Mouse (Mus musculus) layer of hippocampus, adult 11-12 months (tissue): ENCODE results near the gene Csf2rb2.
"Not testable (repeated sequence)": the region's sequence is repeated elsewhere in the genome, so short reads cannot be mapped to it uniquely, and the experiment has no call there.

Experiments
- DNase-seq: peaks from one replicate; pipeline ENCODE4 v3.0.0; 2022; ENCODE audit warnings: low spot score

The Csf2rb2 gene

DNA sequence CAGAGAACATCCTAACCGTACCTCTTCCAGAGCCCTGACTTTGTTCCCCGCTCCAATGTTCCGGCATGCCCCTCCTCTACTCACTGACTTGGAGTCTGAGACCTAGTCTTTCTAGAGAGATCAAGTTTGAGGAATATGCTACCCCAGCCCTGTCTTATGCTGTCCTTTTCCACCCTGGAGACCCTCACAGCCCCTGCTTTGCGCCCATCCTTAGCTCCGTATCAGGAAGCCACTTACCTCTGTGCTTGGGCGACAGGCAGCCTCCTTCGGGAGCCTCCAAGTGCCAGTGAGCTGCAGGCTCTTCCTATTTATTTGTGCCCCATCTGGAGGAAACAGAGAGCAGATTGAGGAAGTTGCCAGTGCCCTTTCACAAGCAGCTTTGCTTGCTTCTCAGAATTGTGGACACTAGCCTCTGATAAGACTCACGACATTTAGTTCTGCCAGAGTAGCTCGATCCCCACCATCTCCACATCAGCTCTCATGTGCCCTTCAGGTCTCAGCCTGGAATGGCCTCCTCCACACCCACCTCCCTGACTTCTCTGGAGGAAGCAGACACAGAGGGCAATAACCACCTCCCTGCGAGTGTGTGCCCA is at the start of gene Csf2rb2:
TSS of gene Csf2rb2 (minus strand) at position 381 of the 593 bp plus-strand sequence.
- peak; percentile 11 for DNase-seq

DNA sequence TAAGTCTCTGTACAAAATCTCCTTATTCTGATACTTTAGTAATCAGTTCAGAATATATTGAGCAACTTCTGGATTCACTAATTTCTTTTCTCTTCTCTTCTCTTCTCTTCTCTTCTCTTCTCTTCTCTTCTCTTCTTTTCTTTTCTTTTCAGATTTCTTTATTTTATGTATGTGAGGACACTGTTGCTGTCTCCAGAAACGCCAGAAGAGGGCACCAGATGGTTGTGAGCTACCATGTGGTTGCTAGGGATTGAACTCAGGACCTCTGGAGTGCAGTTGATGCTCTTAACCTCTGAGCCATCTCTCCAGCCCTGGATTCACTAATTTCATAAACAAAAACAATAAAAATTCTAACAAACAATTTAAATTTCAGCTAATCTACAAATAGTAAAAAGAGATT is 49.4 kb upstream of the Csf2rb2 start:
- DNase-seq, result peak; percentile 68

DNA sequence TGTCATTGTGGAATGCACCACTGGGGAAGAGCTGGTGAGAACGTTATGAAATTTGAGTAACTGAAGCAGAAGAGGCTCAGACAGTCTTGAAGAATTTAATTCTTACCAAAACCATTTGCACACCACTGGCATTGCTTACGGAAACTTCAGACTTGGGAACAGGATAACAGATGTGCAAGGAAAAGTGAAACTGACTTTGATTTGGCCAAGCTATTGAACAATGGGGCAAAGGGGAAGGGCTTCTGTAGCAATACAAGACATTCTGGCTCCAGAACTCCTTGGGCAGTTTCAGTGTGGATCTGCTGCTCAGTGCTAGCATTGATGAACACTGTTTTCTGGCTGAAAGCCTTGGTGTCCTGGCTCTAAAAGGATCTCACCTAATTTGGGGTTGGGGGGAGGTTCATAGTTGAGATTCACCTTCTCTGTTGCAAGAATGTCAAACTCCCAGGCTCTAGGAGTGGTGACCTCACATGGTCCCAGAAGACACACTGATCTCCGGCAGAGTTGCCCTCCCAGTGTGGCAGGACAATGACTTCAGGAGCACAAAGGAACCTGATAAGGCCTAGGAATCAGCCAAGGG is 46.2 kb upstream of the Csf2rb2 start:
- no peak for DNase-seq

DNA sequence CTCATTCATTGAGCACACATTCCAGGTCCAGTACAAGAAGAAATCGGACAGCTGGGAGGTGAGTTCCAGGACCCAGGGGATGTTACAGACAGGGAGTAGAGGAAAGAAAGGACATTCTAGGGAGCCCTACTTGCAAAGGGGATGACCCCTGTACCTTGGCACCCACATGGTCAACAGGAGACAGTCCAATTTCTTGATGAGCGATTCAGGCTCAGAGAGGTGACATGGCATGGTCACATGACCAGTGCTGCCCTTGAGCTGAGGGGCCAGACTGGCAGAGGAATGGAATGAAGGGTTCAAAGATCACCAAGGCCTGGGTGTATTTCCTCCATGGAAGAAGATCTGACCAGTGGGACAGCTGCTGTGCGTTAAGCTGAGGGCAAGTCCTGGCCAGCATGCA is 39.0 kb upstream of the Csf2rb2 start:
- DNase-seq, result no peak

DNA sequence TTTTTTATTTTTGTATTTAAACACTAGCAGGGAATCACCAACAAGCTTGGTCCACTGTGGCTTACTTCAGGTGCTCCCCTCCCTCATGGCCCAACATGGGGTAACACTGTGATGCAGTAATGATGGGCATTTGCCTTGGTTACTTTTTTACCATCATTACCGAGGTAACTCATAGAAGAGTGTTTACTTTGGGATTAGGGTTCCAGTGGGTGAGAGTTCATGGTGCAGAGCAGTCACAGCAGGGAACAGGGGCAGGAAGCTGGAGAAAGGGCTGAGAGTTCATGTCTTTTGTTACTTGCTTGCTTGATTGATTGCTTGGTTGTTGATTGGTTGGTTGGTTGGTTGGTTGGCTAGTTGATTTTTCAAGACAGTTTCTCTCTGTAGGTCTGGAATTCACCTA is 38.2 kb upstream of the Csf2rb2 start:
- no peak for DNase-seq

DNA sequence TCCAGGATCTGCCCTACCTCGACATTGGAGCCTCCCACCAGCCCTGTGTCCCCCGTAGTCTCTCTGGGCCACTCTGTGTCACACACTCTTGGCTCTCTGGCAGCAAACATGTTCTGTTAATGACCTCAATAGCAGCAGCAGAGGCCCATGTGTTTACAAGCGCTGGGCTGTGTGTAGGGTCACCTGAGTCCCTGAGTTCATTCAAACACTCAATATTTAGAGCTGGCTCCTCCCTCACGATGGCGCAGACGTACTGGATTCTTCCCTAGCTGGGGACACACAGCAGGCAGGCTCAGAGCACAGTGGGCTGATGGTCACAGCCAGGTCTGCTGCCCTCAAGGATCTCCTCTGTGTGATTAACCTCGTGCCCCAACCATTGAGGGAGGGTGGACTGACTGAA is 35.4 kb upstream of the Csf2rb2 start:
- not testable (repeated sequence) for DNase-seq

DNA sequence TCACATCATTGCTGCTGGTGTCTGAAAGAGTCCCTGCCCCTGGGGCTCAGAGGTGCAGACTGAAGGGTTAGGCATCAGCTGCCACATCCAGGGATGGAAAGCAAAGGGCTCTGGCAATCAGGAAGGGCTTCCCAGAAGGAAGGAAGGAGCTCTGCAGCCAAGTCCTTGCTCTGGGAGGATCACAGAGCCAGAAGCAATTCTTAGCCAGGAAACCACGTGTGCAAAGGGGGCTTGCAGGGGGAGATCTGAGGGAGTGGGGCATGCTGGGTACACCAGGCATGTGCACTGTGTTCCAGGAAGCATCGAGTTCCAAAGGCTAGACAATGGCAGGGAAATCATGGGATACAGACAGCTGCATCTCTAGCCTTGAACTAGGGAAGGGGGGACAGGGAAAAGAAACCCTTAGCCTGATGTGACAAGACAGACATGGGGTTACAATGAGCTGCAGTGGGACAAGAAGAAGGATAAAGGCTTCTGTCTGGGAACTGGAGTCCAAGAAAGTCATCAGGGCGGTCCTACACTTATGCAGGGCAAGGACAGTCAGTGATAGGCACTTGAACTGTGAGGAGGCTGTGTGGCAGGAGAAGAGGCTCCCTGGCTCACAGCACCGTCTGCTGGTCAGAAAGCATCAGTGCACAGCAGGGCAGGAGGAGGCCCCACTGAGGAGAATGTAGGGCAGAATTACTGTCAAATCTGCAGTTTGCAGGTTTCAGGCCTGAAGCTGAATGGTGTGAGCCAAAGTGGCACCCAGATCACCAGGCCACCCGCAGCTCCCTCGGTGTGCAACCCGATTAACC is 34.3 kb upstream of the Csf2rb2 start:
- peak; percentile 68 for DNase-seq

DNA sequence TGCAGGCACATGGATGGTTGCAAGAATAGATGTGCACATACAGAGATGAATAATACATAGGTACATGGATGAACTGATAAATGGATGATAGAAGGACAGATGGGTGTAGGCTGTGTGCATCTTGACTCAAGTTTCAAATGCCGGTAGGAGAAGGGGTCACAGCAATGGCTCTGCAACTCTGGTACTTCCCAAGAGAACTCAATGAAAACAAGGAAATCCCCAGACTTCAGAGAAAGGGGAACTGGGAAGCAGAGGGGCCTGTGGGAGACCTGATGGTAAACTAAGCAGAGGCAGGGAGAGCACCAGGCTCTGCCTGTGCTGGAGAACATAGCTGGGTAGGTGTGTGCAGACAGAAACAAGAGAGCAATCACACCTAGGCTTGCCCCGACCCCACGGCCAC is 28.9 kb upstream of the Csf2rb2 start:
- no peak for DNase-seq

DNA sequence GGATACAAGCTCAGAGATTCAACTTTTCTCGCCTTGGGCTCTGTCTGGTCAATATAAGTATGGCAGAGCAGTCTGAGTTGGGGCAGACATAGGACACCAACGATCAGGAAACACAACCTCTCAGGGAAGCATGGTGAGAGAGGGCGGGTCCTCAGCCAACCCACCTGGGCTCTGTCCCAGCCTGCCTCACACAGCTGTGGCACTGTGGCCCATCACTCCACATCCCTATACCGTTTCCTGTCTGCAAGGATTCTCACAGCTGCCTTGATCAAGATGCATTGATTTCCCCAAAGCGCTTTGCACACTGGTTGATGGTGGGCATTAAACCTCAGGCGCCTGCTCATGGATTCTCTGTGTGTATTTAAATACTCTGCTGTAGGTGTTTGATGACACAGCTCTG is 27.5 kb upstream of the Csf2rb2 start:
- no peak for DNase-seq

DNA sequence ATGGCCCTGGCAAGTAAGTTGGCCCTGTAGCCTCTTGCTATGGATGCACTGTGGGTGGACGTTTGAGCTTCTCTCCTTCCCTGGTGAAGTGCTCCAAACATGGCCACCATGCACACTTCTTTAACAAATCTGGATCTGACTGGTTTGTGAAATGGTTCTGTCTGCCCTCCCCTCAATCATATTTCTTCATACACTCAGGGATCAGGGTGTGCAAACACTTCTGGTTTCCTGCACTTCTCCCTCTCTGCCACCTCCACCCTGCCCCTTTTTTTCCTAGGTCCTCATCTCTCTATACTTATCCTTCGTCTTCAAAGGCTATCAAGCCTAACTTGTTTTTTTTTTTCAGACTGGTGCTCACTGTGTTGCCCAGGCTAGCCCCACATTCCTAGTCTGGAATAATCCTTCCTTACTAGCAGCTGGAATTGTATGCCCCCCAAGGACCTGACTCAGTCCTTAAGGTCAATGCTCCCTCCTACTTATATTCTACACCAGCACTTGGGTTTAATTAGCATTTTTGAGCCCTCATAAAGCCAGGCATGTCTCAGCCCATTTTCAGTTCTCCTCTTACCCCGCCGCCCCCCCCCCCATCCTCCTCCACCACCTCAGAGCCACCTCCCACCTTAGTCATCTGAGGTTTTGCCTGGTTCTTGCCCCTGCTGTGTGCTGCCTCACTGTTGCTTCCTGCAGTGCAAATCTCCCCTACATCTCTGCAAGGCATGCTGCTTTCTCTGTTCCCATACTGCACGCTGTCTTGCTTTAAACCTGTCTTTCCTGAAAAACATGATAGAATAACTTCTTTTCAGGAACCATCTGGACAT is 26.2 kb upstream of the Csf2rb2 start:
- DNase-seq, result no peak

DNA sequence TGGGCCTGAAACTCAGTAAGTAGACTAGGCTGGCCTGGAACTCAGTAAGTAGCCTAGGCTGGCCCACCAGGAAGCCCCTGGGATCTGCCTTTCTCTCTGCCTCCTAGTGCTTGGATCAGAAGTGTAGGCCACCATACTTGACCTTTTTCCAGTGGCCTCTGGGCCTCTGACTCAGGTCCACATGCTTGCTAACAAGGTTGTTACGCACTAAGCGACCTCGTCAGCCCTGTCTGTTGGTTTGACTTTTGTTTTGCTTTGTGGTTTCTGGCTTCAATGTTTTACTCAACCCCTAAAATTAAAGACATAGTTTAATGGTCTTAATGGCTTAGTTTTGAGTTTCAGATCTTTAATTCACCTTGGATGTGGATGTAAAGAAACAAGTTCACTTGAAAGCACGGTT is 25.2 kb upstream of the Csf2rb2 start:
- DNase-seq, result no peak

DNA sequence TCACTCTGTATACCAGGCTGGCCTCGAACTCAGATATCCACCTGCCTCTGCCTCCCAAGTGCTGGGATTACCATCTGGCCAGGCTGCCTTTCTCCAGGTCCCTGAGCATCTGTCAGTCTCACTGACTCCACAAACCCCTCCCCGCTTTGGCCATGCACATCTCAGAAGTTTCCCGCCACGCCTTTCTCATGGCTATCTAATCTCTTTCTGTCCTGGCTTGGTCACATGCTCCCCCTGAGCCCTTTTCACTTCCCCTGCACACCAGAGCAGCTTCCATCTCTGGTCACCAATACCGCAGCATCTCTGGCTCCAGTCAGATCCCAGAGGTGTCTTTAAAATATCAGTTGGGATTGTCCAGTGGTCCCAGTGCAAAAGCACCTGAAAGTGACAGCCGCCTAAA is 24.5 kb upstream of the Csf2rb2 start:
- not testable (repeated sequence) for DNase-seq

DNA sequence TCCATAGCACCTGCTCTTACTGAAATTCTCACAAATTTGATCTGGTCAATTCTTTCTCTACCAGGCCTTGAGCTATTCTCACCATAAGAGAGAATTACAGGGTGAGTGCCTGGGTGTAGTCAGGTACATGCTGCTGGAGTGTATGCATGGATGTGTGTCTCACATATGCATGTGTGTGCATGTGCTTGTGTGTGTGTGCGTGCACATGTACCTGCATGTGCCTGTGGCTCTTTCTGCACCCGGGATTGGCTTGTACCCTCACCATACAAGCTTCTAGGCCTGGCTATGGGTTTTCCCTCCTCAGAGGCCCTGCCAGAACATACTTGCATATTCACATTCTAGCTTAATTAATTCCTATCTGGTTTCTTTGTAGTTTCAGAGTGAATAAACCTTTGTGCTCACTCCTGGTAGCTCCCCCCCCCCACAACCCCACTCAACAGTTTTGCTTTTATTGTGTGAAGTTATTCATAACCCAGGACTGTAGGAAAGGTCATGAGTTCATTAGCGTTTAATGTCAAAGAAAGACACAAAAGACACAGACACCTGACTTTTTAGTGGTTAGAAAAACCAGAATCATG is 23.1 kb upstream of the Csf2rb2 start:
- DNase-seq, result no peak

DNA sequence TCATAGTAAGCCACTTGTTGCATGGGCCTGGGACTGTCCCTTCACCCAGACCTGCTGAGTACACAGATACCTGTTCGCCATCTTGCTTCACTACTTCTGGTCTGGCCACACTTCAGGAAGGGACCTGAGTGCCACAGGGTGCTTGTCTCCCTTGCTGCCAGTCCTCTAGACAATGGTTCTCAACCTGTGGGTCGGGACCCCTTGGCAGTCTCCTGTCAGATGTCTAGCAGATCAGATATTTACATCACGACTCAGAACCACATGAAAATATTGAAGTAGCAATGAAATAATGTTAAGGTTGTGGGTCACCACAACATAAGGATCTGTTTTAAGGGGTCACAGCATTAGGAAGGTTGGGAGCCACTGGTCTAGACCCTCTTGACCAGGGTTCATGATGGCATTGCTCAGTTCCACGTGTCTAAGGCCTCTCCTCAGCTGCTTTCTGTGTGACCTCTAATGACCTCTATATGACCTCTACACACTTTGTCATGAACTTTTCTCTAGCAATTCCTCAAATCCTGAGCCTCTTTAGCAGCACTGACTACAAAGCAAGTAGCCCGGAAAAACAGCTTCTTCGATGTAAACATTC is 22.3 kb upstream of the Csf2rb2 start:
- DNase-seq, result not testable (repeated sequence)

DNA sequence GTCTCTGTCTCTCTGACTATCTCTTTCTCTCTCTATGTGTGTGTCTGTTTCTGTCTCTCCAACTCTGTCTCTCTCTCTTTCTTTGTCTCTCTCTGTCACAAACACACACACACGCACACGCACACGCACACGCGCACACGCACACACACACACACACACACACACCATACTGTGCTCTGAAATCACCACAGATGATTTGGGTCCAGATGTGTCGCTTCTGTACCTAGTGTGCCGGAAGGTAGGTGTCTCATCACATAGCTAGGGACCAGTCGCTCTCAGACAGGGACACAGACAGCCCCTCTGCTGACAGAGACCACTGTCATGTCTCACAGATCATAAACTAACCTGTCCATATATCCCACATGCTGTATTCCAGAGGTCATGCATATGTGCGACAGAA is 21.2 kb upstream of the Csf2rb2 start:
- no peak for DNase-seq

DNA sequence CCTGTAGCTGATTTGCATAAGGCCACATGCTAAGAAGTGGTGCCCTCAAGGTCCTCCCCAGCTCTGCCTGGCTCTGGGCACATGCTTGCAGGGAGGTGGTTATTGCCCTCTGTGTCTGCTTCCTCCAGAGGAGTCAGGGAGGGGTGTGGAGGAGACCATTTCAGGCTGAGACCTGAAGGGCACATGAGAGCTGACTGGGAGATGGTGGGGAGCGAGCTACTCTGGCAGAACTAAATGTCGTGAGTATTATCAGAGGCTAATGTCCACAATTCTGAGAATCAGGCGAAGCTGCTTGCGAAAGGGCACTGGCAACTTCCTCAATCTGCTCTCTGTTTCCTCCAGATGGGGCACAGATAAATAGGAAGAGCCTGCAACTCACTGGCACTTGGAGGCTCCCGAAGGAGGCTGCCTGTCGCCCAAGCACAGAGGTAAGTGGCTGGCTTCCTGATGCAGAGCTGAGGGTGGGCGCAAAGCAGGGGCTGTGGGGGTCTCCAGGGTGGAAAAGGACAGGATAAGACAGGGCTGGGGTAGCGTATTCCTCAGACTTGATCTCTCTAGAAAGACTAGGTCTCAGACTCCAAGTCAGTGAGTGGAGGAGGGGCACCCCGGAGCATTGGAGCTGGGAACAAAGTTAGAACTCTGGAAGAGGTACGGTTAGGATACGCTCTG is 20.3 kb upstream of the Csf2rb2 start, which contains the start of gene Csf2rb:
TSS of gene Csf2rb (plus strand) at position 82 of the 669 bp plus-strand sequence.
- peak; percentile 23 for DNase-seq

DNA sequence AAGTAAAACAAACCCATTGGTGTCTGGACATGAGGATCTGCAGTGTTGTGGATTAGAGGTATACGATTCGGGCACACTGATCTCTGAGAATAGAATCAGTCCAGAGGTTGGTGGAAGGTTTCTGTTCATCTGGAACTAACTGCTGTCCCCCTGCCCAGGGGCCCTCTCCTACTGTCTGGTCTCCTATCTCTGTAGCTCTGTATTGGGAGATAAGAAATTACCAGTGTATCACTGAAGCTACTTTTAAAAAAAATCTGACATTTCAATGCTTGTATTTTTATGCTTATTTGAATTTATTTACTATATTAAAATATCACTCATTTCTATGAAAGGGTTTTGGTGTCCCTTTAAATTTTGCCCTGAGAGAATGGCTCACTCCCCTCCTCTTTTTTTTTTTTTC is 18.8 kb upstream of the Csf2rb2 start:
- DNase-seq, result no peak

DNA sequence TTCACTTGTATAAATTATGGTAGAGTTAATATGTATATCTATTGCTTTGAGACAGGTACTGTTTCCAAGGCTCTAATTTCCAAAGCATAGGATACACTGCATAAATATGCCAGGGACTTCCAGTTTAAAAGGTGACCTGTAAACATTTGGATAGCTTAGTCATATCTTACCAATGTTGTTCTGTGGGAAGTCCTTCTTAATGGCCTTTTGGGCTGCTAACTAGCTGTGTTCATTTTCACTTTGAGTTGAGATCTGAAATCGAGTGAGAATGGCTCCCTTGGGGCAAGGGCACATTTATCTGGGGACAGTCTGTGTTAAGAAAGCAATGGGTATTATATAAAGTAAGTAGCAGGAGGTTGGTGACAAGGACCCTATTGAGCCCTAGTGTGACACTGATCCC is 17.8 kb upstream of the Csf2rb2 start:
- DNase-seq, result no peak

DNA sequence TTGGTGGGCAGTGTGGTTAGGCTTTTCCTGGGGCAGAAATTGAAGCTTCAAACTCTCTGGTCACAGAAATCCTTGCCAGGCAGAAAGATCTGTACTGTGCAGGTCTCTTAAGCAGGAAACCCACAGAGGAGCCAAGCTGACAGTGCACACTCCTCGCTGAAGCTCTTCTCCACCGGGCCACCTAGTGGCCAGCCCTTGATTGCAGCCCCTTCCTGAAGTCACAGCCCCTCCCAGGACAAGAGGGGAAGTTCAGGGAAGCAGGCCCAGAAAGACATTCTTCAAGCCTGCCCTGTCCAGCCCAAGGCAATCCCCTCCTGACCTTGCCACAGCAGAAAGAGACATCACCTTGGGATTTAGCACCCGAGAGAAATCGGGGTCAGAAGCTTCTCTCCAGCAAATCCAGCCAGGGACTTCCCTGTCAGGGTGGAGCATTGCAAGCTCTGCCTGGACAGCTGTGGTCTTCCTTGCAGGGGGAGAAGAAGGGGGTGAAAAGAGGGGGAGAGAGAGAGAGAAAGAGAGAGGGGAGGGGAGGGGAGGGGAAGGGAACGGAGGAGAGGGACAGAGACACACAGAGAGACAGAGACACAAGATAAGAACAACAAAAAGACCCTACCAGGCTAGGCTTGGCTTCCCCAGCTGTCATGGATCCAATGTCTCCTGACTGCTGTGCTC is 15.4 kb upstream of the Csf2rb2 start:
- DNase-seq, result peak; percentile 83

DNA sequence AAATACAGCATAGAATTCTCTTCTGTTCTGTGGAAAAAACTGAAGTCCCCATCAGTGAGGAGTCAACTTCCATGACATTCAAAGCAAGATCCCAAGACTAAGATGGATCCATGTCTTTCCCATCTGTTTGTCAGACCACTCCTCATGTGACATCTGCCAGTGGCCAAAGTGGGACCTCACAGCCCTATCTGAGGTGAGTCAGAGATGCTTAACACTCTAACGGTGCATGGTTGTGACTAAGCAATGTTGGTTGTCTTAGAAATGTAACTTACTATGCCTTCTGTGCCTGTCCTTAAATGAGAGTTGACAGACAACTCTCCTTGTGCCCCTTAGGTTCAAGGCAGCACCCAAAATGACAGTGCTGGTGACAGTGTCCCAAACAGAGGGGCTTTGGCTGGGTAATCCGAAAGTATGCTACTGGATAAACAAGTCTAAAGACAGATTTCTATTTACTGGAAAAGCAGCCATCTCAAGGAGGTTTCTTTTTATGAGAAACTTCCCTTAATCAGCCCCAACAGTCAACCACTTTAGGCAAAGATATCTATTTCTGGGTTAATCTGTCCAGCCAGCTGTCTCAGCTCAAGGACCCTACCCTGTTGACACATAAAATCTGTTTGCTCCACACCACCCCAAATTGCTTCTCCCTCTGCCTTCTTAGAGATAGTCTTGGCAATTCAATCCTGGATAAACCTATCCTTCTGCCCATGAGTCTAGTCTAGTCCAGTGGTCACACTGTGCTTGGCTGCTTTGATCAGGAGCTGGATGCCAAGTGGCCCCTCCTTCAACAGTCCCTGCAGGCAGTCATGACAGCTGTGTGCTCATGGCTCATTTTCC is 13.0 kb upstream of the Csf2rb2 start:
- not testable (repeated sequence) for DNase-seq
